Mouse (Mus musculus) embryonic facial prominence, embryonic 11.5 days (tissue): Measurements from ENCODE around the gene Smug1. TPM values are rescaled to one million over a fixed set of nuclear protein-coding genes. Genes with fewer than 3 reads are reported as not detected.

Source experiments
- ATAC-seq: fragments of 200-750 bp; cut with Nextera tagmentation; replicated peaks from 2 replicates; pipeline ENCODE4 v1.8.0; 2017; ENCODE audit warnings: low read depth; ENCODE audit not compliant: insufficient number of reproducible peaks, low FRiP score, low TSS enrichment
- DNase-seq: peaks from one replicate; pipeline ENCODE4 v3.0.0-alpha.2; 2015; ENCODE audit warnings: low spot score
- H3K27ac ChIP-seq: fragments of 300-500 bp; sonication (generic); replicated peaks from 2 replicates; pipeline ENCODE4 v1.5.1; 2014; ENCODE audit warnings: mild to moderate bottlenecking, low read depth, low read length, control low read depth
- H3K27me3 ChIP-seq: fragments of 300-500 bp; sonication (generic); 2 replicates; pipeline ENCODE4 v1.6.1; 2014; ENCODE audit warnings: mild to moderate bottlenecking, low read length, moderate library complexity, mixed read lengths; ENCODE audit not compliant: control insufficient read depth, insufficient read depth
- H3K36me3 ChIP-seq: fragments of 300-500 bp; sonication (generic); replicated peaks from 2 replicates; pipeline ENCODE4 v1.6.1; 2014; ENCODE audit warnings: low read depth, mild to moderate bottlenecking, low read length, moderate library complexity, mixed read lengths; ENCODE audit not compliant: control insufficient read depth, insufficient read depth
- H3K4me1 ChIP-seq: fragments of 300-500 bp; sonication (generic); 2 replicates; pipeline ENCODE4 v1.6.1; 2014; ENCODE audit warnings: low read length, mixed read lengths; ENCODE audit not compliant: control insufficient read depth, insufficient read depth
- H3K4me2 ChIP-seq: fragments of 300-500 bp; sonication (generic); 2 replicates; pipeline ENCODE4 v1.6.1; 2014; ENCODE audit warnings: low read depth, mild to moderate bottlenecking, control low read depth, low read length, moderate library complexity
- H3K4me3 ChIP-seq: fragments of 300-500 bp; sonication (generic); 2 replicates; pipeline ENCODE4 v1.5.1; 2014; ENCODE audit warnings: low read depth, low read length, control low read depth
- H3K9ac ChIP-seq: fragments of 300-500 bp; sonication (generic); replicated peaks from 2 replicates; pipeline ENCODE4 v1.6.1; 2014; ENCODE audit warnings: mild to moderate bottlenecking, control low read depth, low read length
- H3K9me3 ChIP-seq: fragments of 300-500 bp; sonication (generic); replicated peaks from 2 replicates; pipeline ENCODE4 v1.6.1; 2016; ENCODE audit warnings: mild to moderate bottlenecking, low read length, inconsistent platforms, mixed read lengths; ENCODE audit not compliant: control insufficient read depth
- WGBS: fragments of 180-500 bp; shearing (Covaris S2); extraction: QIAGEN DNeasy Blood & Tissue Kit; methylation state at CpG from one replicate; pipeline ENCODE4 v1.1.7; 2014; 5-methylcytosine and 5-hydroxymethylcytosine counted together
- polyA plus RNA-seq: library from polyadenylated mRNA; unstranded; fragments of >200 nt; fragmentation: Nextera tagmentation; extraction: Ambion mirVana; gene quantifications from 2 replicates; pipeline ENCODE4 v1.2.1, GENCODE M21; 2014

The Smug1 gene
- polyA plus RNA-seq, 1 experiment from 2014 or later = 17.8 TPM

GRCm38 (mm10) chr15:103196835-103197234, 29.9 kb upstream of the Smug1 start:
- DNase-seq = no peak
- H3K36me3 ChIP-seq = peaks cover 11% of the 10 kb centered on the region
- no peak overlapping the region for H3K9ac ChIP-seq
- H3K27me3 ChIP-seq = no peaks in the 10 kb centered on the region
- 97% methylated on average over 1 of the region's 1 CpGs for WGBS
- no peaks in the 10 kb centered on the region for H3K4me1 ChIP-seq
- no peaks in the 10 kb centered on the region for H3K9me3 ChIP-seq
- no peak overlapping the region for H3K27ac ChIP-seq
- no peak overlapping the region for H3K4me2 ChIP-seq
- no peak for ATAC-seq
- no peak overlapping the region for H3K4me3 ChIP-seq

GRCm38 (mm10) chr15:103193606-103194005, 26.7 kb upstream of the Smug1 start:
- 91% methylated on average over 2 of the region's 2 CpGs for WGBS
- H3K36me3 ChIP-seq = peaks cover 6% of the 10 kb centered on the region
- no peak overlapping the region for H3K4me2 ChIP-seq
- no peak overlapping the region for H3K4me3 ChIP-seq
- no peaks in the 10 kb centered on the region for H3K4me1 ChIP-seq
- no peak for ATAC-seq
- no peak overlapping the region for H3K27ac ChIP-seq
- no peaks in the 10 kb centered on the region for H3K27me3 ChIP-seq
- H3K9ac ChIP-seq = no peak overlapping the region
- no peaks in the 10 kb centered on the region for H3K9me3 ChIP-seq
- no peak for DNase-seq

GRCm38 (mm10) chr15:103190531-103191462, 23.9 kb upstream of the Smug1 start:
- Histone ChIP-seq H3K4me2 (no peak overlapping the region), H3K27me3 (no peaks in the 10 kb centered on the region), H3K36me3 (peaks cover 4% of the 10 kb centered on the region; the same call in 1 of the 2 replicates), H3K4me1 (no peaks in the 10 kb centered on the region), H3K9me3 (no peaks in the 10 kb centered on the region), H3K27ac (no peak overlapping the region), H3K4me3 (no peak overlapping the region), H3K9ac (no peak overlapping the region)
- ATAC-seq (no peak), DNase-seq (peak; percentile 52)
- 66% methylated on average over 10 of the region's 10 CpGs for WGBS

- Histone ChIP-seq H3K27me3 (no peaks in the 10 kb centered on the region), H3K4me1 (no peaks in the 10 kb centered on the region), H3K9me3 (no peaks in the 10 kb centered on the region), H3K36me3 (peaks cover 4% of the 10 kb centered on the region; the same call in 1 of the 2 replicates), H3K27ac (no peak overlapping the region), H3K4me2 (no peak overlapping the region), H3K4me3 (no peak overlapping the region), H3K9ac (no peak overlapping the region)
- 88% methylated on average over 7 of the region's 7 CpGs for WGBS
- ATAC-seq (no peak), DNase-seq (no peak)
Observed at GRCm38 (mm10) chr15:103190083-103190482, 23.2 kb upstream of the Smug1 start.

- Histone ChIP-seq H3K36me3 (peaks cover 3% of the 10 kb centered on the region; the same call in 1 of the 2 replicates), H3K27me3 (peaks cover 5% of the 10 kb centered on the region), H3K9ac (no peak overlapping the region), H3K4me1 (0 out of 2 replicates have a peak, but pooled peaks cover 3% of the 10 kb centered on the region), H3K27ac (no peak overlapping the region), H3K4me3 (no peak overlapping the region), H3K9me3 (no peaks in the 10 kb centered on the region), H3K4me2 (no peak overlapping the region)
- WGBS = 78% methylated on average over 6 of the region's 6 CpGs
- DNase-seq (no peak), ATAC-seq (no peak)
Observed at GRCm38 (mm10) chr15:103187803-103188202, 20.9 kb upstream of the Smug1 start.

- Histone ChIP-seq H3K4me1 (0 out of 2 replicates have a peak, but pooled peaks cover 3% of the 10 kb centered on the region), H3K4me2 (no peak overlapping the region), H3K9me3 (no peaks in the 10 kb centered on the region), H3K27ac (no peak overlapping the region), H3K27me3 (peaks cover 7% of the 10 kb centered on the region), H3K4me3 (no peak overlapping the region), H3K36me3 (no peaks in the 10 kb centered on the region), H3K9ac (no peak overlapping the region)
- 51% methylated on average over 19 of the region's 19 CpGs for WGBS
- peak; percentile 65 for DNase-seq
- no peak for ATAC-seq
Observed at GRCm38 (mm10) chr15:103185462-103186198, 18.7 kb upstream of the Smug1 start.

- Histone ChIP-seq H3K9ac (0 out of 2 replicates have a peak overlapping the region, but pooled peaks have one; percentile 42), H3K4me2 (peak overlapping the region; percentile 36), H3K36me3 (no peaks in the 10 kb centered on the region), H3K4me3 (no peak overlapping the region), H3K4me1 (0 out of 2 replicates have a peak, but pooled peaks cover 3% of the 10 kb centered on the region), H3K9me3 (no peaks in the 10 kb centered on the region), H3K27me3 (peaks cover 18% of the 10 kb centered on the region), H3K27ac (no peak overlapping the region)
- ATAC-seq = no peak
- WGBS = 11% methylated on average over 25 of the region's 25 CpGs
- DNase-seq = no peak
Observed at GRCm38 (mm10) chr15:103183651-103184610, 17.0 kb upstream of the Smug1 start.
